ENCODE assay signal across 8 mouse cellular contexts in genomic region chr11:79146331-79146767, GRCm38 (mm10). TPM values are rescaled to one million over a fixed set of nuclear protein-coding genes. Genes with fewer than 3 reads are reported as not detected.
DNase-seq lines count a peak whose midpoint lies in the region; ATAC-seq and TF ChIP-seq lines count a peak whose summit lies in the region.

Gene Ksr1, minus strand, starts transcription at chr11:79146407.

- no peaks in the 10 kb centered on the region for H3K36me3 ChIP-seq in forebrain, embryonic 10.5 days (replicated peaks)
- H3K36me3 ChIP-seq in heart, embryonic 15.5 days = no peaks in the 10 kb centered on the region
- H3K36me3 ChIP-seq in liver, embryonic 14.5 days (replicated peaks; ENCODE audit: control insufficient read depth, insufficient read depth, low read depth) = no peaks in the 10 kb centered on the region
- no peaks in the 10 kb centered on the region for H3K36me3 ChIP-seq in neural tube, embryonic 11.5 days (ENCODE audit: control insufficient read depth, insufficient read depth, low read length)
- no peaks in the 10 kb centered on the region for H3K36me3 ChIP-seq in stomach, postnatal 0 days (ENCODE audit: control insufficient read depth, insufficient read depth, low read length)

- H3K9me3 ChIP-seq in forebrain, embryonic 10.5 days = no peaks in the 10 kb centered on the region
- no peaks in the 10 kb centered on the region for H3K9me3 ChIP-seq in heart, embryonic 15.5 days (replicated peaks)
- H3K9me3 ChIP-seq in liver, embryonic 14.5 days (ENCODE audit: control insufficient read depth, low read length) = no peaks in the 10 kb centered on the region
- no peaks in the 10 kb centered on the region for H3K9me3 ChIP-seq in neural tube, embryonic 11.5 days (ENCODE audit: control insufficient read depth, low read length)
- no peaks in the 10 kb centered on the region for H3K9me3 ChIP-seq in stomach, postnatal 0 days (ENCODE audit: control insufficient read depth, low read length)

- no peak for TF ChIP-seq EP300 in liver, embryonic 14.5 days (IDR thresholded peaks at IDR 0.05; ENCODE audit: low read depth)
- TF ChIP-seq EP300 in stomach, postnatal 0 days (optimal IDR thresholded peaks at IDR 0.05) = peak; percentile 23

- H3K27me3 ChIP-seq in forebrain, embryonic 10.5 days (ENCODE audit: poor library complexity, severe bottlenecking) = 0 out of 2 replicates have a peak, but pooled peaks cover 10% of the 10 kb centered on the region
- no peaks in the 10 kb centered on the region for H3K27me3 ChIP-seq in heart, embryonic 15.5 days
- H3K27me3 ChIP-seq in liver, embryonic 14.5 days (ENCODE audit: control insufficient read depth, insufficient read depth, low read length) = no peaks in the 10 kb centered on the region
- H3K27me3 ChIP-seq in neural tube, embryonic 11.5 days (ENCODE audit: control insufficient read depth, insufficient read depth, low read length) = no peaks in the 10 kb centered on the region
- H3K27me3 ChIP-seq in stomach, postnatal 0 days (ENCODE audit: control insufficient read depth, insufficient read depth, low read length) = no peaks in the 10 kb centered on the region

- peak within 1 kb of the TSS; percentile 92 for H3K27ac ChIP-seq in forebrain, embryonic 10.5 days
- H3K27ac ChIP-seq in heart, embryonic 15.5 days = peak within 1 kb of the TSS; percentile 93
- H3K27ac ChIP-seq in liver, embryonic 14.5 days = no peak within 1 kb of the TSS
- peak within 1 kb of the TSS; percentile 79 for H3K27ac ChIP-seq in neural tube, embryonic 11.5 days (ENCODE audit: low read depth, low read length)
- peak within 1 kb of the TSS; percentile 91 for H3K27ac ChIP-seq in stomach, postnatal 0 days (replicated peaks)

- peaks cover 49% of the 10 kb centered on the region for H3K4me1 ChIP-seq in forebrain, embryonic 10.5 days
- peaks cover 44% of the 10 kb centered on the region for H3K4me1 ChIP-seq in heart, embryonic 15.5 days (replicated peaks)
- H3K4me1 ChIP-seq in liver, embryonic 14.5 days (replicated peaks; ENCODE audit: control insufficient read depth in 2 of 2, insufficient read depth in 2 of 2, low read length in 1 of 2) = peaks cover 0 to 25% of the 10 kb centered on the region in 2 experiments; a peak in 2 of 4 replicates
- H3K4me1 ChIP-seq in neural tube, embryonic 11.5 days (ENCODE audit: control insufficient read depth, insufficient read depth, low read length) = 0 out of 2 replicates have a peak, but pooled peaks cover 2% of the 10 kb centered on the region
- H3K4me1 ChIP-seq in stomach, postnatal 0 days (replicated peaks; ENCODE audit: control insufficient read depth, insufficient read depth) = peaks cover 5% of the 10 kb centered on the region; the same call in 1 of the 2 replicates

- H3K4me3 ChIP-seq in forebrain, embryonic 10.5 days = peak within 1 kb of the TSS; percentile 88
- peak within 1 kb of the TSS; percentile 95 for H3K4me3 ChIP-seq in heart, embryonic 15.5 days
- peak within 1 kb of the TSS; percentile 68 to 86 for H3K4me3 ChIP-seq in liver, embryonic 14.5 days (ENCODE audit: insufficient read depth in 1 of 2, low read depth in 2 of 2, low read length in 2 of 2)
- H3K4me3 ChIP-seq in neural tube, embryonic 11.5 days (ENCODE audit: low read depth, low read length) = peak within 1 kb of the TSS; percentile 80
- H3K4me3 ChIP-seq in stomach, postnatal 0 days (ENCODE audit: low read depth, low read length) = peak within 1 kb of the TSS; percentile 94

- TF ChIP-seq CTCF in liver, embryonic 14.5 days (IDR thresholded peaks at IDR 0.05; ENCODE audit: low read depth) = 0 out of 2 replicates have a peak, but pooled peaks have one; percentile 4
- peak; percentile 45 for TF ChIP-seq CTCF in stomach, postnatal 0 days (IDR thresholded peaks at IDR 0.05; ENCODE audit: low read depth)

- peak within 1 kb of the TSS; percentile 93 for H3K9ac ChIP-seq in heart, embryonic 15.5 days
- H3K9ac ChIP-seq in liver, embryonic 14.5 days (replicated peaks) = peak within 1 kb of the TSS; percentile 82
- H3K9ac ChIP-seq in neural tube, embryonic 11.5 days (ENCODE audit: low read length) = peak within 1 kb of the TSS; percentile 91
- H3K9ac ChIP-seq in stomach, postnatal 0 days (ENCODE audit: low read length) = peak within 1 kb of the TSS; percentile 88

- peak; percentile 90 for ATAC-seq in CD4-positive, CD25-positive, alpha-beta regulatory T cell, adult 4 months
- peak; percentile 95 for ATAC-seq in heart, embryonic 15.5 days (replicated peaks; ENCODE audit: insufficient number of reproducible peaks, insufficient read depth, low FRiP score, low read depth)
- peak; percentile 95 for ATAC-seq in liver, embryonic 14.5 days (ENCODE audit: insufficient read depth)
- peak; percentile 93 for ATAC-seq in neural tube, embryonic 11.5 days (ENCODE audit: insufficient read depth, low FRiP score, low TSS enrichment)
- peak; percentile 93 for ATAC-seq in stomach, postnatal 0 days (ENCODE audit: low FRiP score, low TSS enrichment)

- DNase-seq in c-Kit-negative CD71-positive TER-119-positive erythroid progenitor cells, embryonic 14.5 days (ENCODE audit: low read depth, low spot score) = peak; percentile 66
- DNase-seq in forebrain, embryonic 10.5 days (ENCODE audit: extremely low spot score, low spot score) = peak; percentile 93
- peak; percentile 95 to 96 for DNase-seq in kidney, postnatal 25 days
- DNase-seq in liver, embryonic 14.5 days (ENCODE audit: low read depth in 3 of 3, low spot score in 3 of 3) = peak; percentile 74 to 80 (median 80)
- DNase-seq in neural tube, embryonic 11.5 days (ENCODE audit: low spot score) = peak; percentile 97
- peak; percentile 90 for DNase-seq in stomach, postnatal 0 days (ENCODE audit: low spot score)

- peak within 1 kb of the TSS; percentile 86 for H3K4me2 ChIP-seq in heart, embryonic 15.5 days
- H3K4me2 ChIP-seq in liver, embryonic 14.5 days (ENCODE audit: low read depth) = peak within 1 kb of the TSS; percentile 98
- peak within 1 kb of the TSS; percentile 82 for H3K4me2 ChIP-seq in neural tube, embryonic 11.5 days (ENCODE audit: low read depth)
- H3K4me2 ChIP-seq in stomach, postnatal 0 days (replicated peaks; ENCODE audit: low read depth) = peak within 1 kb of the TSS; percentile 77

- WGBS in forebrain, embryonic 10.5 days = 2% methylated on average over 42 of the region's 42 CpGs
- WGBS in heart, embryonic 15.5 days = 1% methylated on average over 42 of the region's 42 CpGs
- 2% methylated on average over 39 of the region's 42 CpGs for WGBS in liver, embryonic 14.5 days (ENCODE audit: insufficient replicate concordance)
- under 1% methylated on average over 38 of the region's 42 CpGs for WGBS in neural tube, embryonic 11.5 days
- 2% methylated on average over 24 of the region's 42 CpGs for WGBS in stomach, postnatal 0 days

RNA-seq across cellular contexts. Expression of gene Ksr1, which starts in this region (rescaled TPM):
- 1 to 10 TPM; 2.5 to 4.1 TPM for polyA plus RNA-seq in CD4-positive, CD25-positive, alpha-beta regulatory T cell, adult 4 months (2017; shearing (Covaris generic))
- polyA plus RNA-seq in forebrain, embryonic 10.5 days (2016; fragmentation: Nextera tagmentation; extraction: Ambion mirVana) = 1.9 and 2.8 TPM in 2 replicates
- 3.2 and 4.1 TPM in 2 replicates for polyA plus RNA-seq in heart, embryonic 15.5 days (2015; fragmentation: Nextera tagmentation; extraction: Ambion mirVana)
- 3.2 and 4.0 TPM in 2 replicates for polyA plus RNA-seq in liver, embryonic 14.5 days (2012; rRNA removed)
- polyA plus RNA-seq in liver, embryonic 14.5 days (2014; fragmentation: Nextera tagmentation; extraction: Ambion mirVana) = 1.7 and 2.8 TPM in 2 replicates
- polyA plus RNA-seq in neural tube, embryonic 11.5 days (2014; fragmentation: Nextera tagmentation; extraction: Ambion mirVana) = 4.8 and 5.7 TPM in 2 replicates
- polyA plus RNA-seq in stomach, postnatal 0 days (2015; fragmentation: Nextera tagmentation; extraction: Ambion mirVana) = 0.67 and 0.94 TPM in 2 replicates

Comparison
In these comparisons a context has a peak if more than half of its experiments do, and no peak if none do; other contexts are left out.
1. Peak in DNase-seq, ATAC-seq, H3K4me3 ChIP-seq, H3K27ac ChIP-seq, H3K9ac ChIP-seq and H3K4me2 ChIP-seq in stomach, postnatal 0 days; RNA of the gene not detected or under 1 TPM.